Mouse (Mus musculus) intestine, embryonic 14.5 days (tissue): ENCODE data around the gene Zc3h12a. TPM values are rescaled to one million over a fixed set of nuclear protein-coding genes. Genes with fewer than 3 reads are reported as not detected.
A peak's percentile ranks its signal among the peaks of the same experiment; 100 is the strongest.

Experiments used
- ATAC-seq: fragments of 200-750 bp; cut with Nextera tagmentation; replicated peaks from 2 replicates; pipeline ENCODE4 v1.8.0; 2017; ENCODE audit warnings: low read depth, moderate number of reproducible peaks, moderate TSS enrichment, moderate library complexity; ENCODE audit not compliant: low FRiP score, low TSS enrichment
- DNase-seq: peaks from one replicate; pipeline ENCODE4 v3.0.0-alpha.2; 2018; ENCODE audit warnings: low spot score
- H3K27ac ChIP-seq: fragments of 300-500 bp; sonication (generic); 2 replicates; pipeline ENCODE4 v1.5.1; 2014; ENCODE audit warnings: low read depth, mild to moderate bottlenecking, control low read depth
- H3K27me3 ChIP-seq: fragments of 300-500 bp; sonication (generic); replicated peaks from 2 replicates; pipeline ENCODE4 v1.6.1; 2014; ENCODE audit warnings: low read length, control low read depth; ENCODE audit not compliant: control insufficient read depth, insufficient read depth
- H3K36me3 ChIP-seq: fragments of 300-500 bp; sonication (generic); 2 replicates; pipeline ENCODE4 v1.6.1; 2014; ENCODE audit warnings: low read length, control low read depth; ENCODE audit not compliant: control insufficient read depth, insufficient read depth
- H3K4me1 ChIP-seq: fragments of 300-500 bp; sonication (generic); replicated peaks from 2 replicates; pipeline ENCODE4 v1.6.1; 2014; ENCODE audit warnings: low read length, control low read depth, mixed read lengths; ENCODE audit not compliant: control insufficient read depth, insufficient read depth
- H3K4me2 ChIP-seq: fragments of 300-500 bp; sonication (generic); 2 replicates; pipeline ENCODE4 v1.6.1; 2014; ENCODE audit warnings: low read length
- H3K4me3 ChIP-seq: fragments of 300-500 bp; sonication (generic); 2 replicates; pipeline ENCODE4 v1.5.1; 2014; ENCODE audit warnings: low read depth, low read length, control low read depth, mixed read lengths
- H3K9ac ChIP-seq: fragments of 300-500 bp; sonication (generic); 2 replicates; pipeline ENCODE4 v1.6.1; 2014; ENCODE audit warnings: mild to moderate bottlenecking, low read length
- H3K9me3 ChIP-seq: fragments of 300-500 bp; sonication (generic); 2 replicates; pipeline ENCODE4 v1.6.1; 2016; ENCODE audit warnings: low read length, control low read depth; ENCODE audit not compliant: control insufficient read depth
- WGBS: fragments of 180-500 bp; shearing (Covaris S2); extraction: QIAGEN DNeasy Blood & Tissue Kit; methylation state at CpG from one replicate; pipeline ENCODE4 v1.1.7; 2014; 5-methylcytosine and 5-hydroxymethylcytosine counted together
- polyA plus RNA-seq: library from polyadenylated mRNA; unstranded; fragments of >200 nt; fragmentation: Nextera tagmentation; extraction: Ambion mirVana; gene quantifications from 2 replicates; pipeline ENCODE4 v1.2.1, GENCODE M21; 2014

Gene Zc3h12a
- polyA plus RNA-seq, 1 experiment from 2014 or later: 1.2 TPM

DNA sequence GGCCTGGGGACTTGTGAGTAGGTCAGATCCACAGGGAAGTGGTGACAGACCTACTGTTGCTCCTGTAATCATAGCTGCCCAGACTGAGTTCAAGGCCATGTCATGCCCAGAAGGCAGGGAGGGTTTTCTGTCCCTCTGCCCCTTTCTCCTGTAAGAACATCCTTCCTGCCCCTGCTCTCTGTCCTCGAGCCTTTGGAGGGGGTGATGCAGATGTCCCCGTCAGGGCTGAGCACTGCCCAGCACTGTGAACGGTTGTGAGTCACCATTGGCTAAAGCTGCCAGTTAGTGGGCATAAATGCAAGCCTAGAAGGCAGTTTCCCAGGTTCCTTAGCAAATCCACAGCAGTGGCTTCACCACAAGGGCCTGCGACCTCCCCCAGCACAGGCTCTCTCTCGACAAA lies 34.6 kb downstream of the Zc3h12a start:
- H3K27ac ChIP-seq: no peak overlapping the region
- no peak overlapping the region for H3K4me2 ChIP-seq
- H3K27me3 ChIP-seq: no peaks in the 10 kb centered on the region
- H3K9me3 ChIP-seq: no peaks in the 10 kb centered on the region
- 88% methylated on average over 5 of the region's 5 CpGs for WGBS
- ATAC-seq (no peak), DNase-seq (no peak)
- no peak overlapping the region for H3K4me3 ChIP-seq
- no peak overlapping the region for H3K9ac ChIP-seq
- H3K4me1 ChIP-seq: no peaks in the 10 kb centered on the region
- H3K36me3 ChIP-seq: peaks cover 41% of the 10 kb centered on the region

DNA sequence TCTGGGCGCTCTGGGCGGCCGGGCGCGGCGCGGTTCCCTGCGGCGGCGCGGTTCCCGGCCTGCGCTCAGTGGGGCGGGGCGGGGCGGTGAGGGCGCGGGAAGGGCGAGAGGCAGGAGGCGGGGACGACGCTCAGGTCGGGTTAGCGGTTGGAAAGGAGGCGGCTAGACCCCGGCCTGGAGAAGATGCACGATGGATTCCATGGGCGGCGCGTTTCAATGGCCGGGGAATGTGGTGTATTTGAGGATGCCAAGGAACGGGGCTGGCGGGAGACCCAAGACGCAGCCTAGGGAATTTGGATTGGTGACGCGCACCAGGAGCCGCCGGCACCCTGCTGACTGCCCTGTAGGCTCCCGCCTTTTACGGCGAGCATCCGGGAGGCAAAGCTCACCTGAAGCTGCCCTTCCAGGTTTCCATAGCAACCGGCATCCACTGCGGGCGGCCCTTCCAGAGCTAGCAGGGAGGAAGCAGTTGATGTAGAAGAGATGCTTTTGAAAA lies 42.2 kb downstream of the Zc3h12a start:
- peaks cover 39% of the 10 kb centered on the region for H3K36me3 ChIP-seq
- no peaks in the 10 kb centered on the region for H3K27me3 ChIP-seq
- H3K9me3 ChIP-seq: no peaks in the 10 kb centered on the region
- H3K4me2 ChIP-seq: peak overlapping the region; percentile 84
- 0% methylated on average over 45 of the region's 45 CpGs for WGBS
- peak overlapping the region; percentile 74 for H3K9ac ChIP-seq
- DNase-seq (no peak), ATAC-seq (peak; percentile 95)
- H3K27ac ChIP-seq: peak overlapping the region; percentile 93
- H3K4me1 ChIP-seq: peaks cover 11% of the 10 kb centered on the region
- peak overlapping the region; percentile 68 for H3K4me3 ChIP-seq

DNA sequence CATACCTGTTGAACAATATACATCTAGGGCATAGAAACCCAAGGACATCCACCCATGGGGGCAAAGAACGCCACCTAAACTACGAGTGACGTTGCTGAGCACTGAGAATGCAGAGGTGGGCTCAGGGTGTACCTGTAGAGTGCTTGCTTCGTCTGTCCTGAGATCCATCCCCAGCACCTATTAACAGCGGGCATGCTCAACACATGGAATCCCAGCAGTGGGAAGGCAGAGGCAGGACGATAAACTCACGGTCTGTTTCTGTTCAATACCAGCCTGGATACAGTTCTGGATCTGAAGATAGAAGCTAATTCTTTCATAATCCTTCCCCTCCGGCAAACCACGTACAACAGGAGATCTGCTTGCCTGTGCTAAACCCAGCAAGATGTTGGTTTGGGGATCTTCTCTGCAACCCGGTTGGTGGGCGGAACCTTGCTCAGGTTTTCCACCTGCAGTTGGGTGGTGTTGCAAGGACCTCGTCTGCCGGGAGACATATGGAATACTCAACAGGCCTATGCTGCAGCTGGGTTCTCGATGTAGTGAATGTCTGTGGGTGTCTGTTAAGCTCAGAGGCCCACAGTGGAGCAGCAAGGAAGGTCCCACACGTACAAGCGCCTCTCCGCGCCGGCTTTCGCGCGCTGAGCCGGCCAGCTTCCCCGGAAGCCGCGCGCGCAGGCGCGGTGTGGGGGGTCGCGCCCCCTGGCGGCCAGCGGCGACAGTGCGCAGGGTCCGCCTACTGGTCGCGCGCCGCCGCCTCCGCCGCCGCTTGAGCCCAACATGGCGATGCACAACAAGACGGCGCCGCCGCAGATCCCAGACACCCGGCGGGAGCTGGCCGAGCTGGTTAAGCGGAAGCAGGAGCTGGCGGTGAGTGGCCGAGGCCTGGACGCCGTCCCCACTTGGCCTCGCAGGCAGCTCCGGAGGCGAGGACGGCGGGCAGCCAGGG lies 43.0 kb downstream of the Zc3h12a start, which contains the start of gene Meaf6:
Gene Meaf6, plus strand, starts transcription at position 732 of the 943 bp plus-strand sequence.
- peak; percentile 92 for ATAC-seq

DNA sequence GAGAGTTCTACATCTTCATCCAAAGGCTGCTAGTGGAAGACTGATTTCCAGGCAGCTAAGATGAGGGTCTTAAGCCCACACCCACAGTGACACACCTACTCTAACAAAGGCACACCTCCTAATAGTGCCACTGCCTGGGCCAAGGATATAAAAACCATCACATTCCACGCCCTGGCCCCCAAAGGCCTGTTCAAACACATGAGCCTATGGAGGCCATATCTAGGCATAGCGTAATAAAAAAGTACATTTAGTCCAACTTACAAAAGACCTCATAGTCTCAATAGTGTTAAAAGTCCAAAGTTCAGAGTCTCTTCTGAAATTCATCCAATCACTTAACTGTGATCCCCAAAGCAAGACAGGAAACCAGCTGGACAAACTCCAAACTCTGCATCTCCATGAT lies 48.9 kb downstream of the Zc3h12a start:
- H3K4me1 ChIP-seq: no peaks in the 10 kb centered on the region

More for the DNA sequence above, 43.0 kb downstream of the Zc3h12a start, which contains the start of gene Meaf6:
- H3K36me3 ChIP-seq: peaks cover 32% of the 10 kb centered on the region
- peak within 1 kb of the TSS; percentile 74 for H3K9ac ChIP-seq
- peak; percentile 97 for DNase-seq
- peak within 1 kb of the TSS; percentile 84 for H3K4me2 ChIP-seq
- H3K4me1 ChIP-seq: peaks cover 11% of the 10 kb centered on the region
- H3K27me3 ChIP-seq: no peaks in the 10 kb centered on the region
- WGBS: 2% methylated on average over 50 of the region's 63 CpGs
- peak within 1 kb of the TSS; percentile 68 for H3K4me3 ChIP-seq
- H3K27ac ChIP-seq: peak within 1 kb of the TSS; percentile 93
- no peaks in the 10 kb centered on the region for H3K9me3 ChIP-seq

DNA sequence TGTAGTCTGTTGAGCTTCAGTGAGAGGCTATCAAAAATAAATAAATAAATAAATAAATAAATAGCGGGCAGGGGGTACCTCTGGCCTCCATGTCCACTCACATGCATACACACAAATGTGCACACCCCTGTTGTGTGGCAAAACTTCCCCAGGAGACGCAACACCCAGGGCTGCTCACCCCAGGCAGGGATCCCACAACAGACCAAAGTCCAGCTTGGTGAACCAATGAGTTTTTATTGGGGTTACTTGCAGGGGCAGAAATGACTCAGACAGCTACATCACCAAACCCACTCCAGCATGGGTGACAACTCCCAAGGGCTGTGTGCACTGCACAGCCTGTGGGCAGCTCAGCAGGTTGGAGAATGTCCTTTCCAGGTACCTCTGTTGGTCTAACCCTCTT lies 49.9 kb downstream of the Zc3h12a start:
- WGBS: 81% methylated on average over 2 of the region's 2 CpGs
- no peaks in the 10 kb centered on the region for H3K9me3 ChIP-seq
- no peak for DNase-seq
- H3K4me2 ChIP-seq: no peak overlapping the region
- peaks cover 39% of the 10 kb centered on the region for H3K36me3 ChIP-seq
- H3K27me3 ChIP-seq: no peaks in the 10 kb centered on the region
- no peak overlapping the region for H3K9ac ChIP-seq
- no peak overlapping the region for H3K4me3 ChIP-seq
- peak; percentile 60 for ATAC-seq
- no peak overlapping the region for H3K27ac ChIP-seq
- no peaks in the 10 kb centered on the region for H3K4me1 ChIP-seq

More for the DNA sequence above, 48.9 kb downstream of the Zc3h12a start:
- 87% methylated on average over 2 of the region's 2 CpGs for WGBS
- Histone ChIP-seq H3K36me3 (peaks cover 29% of the 10 kb centered on the region), H3K4me2 (no peak overlapping the region), H3K27me3 (no peaks in the 10 kb centered on the region), H3K9ac (no peak overlapping the region), H3K4me3 (no peak overlapping the region), H3K27ac (no peak overlapping the region), H3K9me3 (no peaks in the 10 kb centered on the region)
- DNase-seq: no peak
- ATAC-seq: no peak

Other genes starting within 250 kb of the Zc3h12a start
- 0.19 and 0.20 TPM in 2 replicates for gene Epha10, start 246.9 kb downstream of the Zc3h12a start, polyA plus RNA-seq
- gene 9930104L06Rik, start 190.8 kb downstream of the Zc3h12a start, polyA plus RNA-seq: 4.4 and 4.8 TPM in 2 replicates
- 138 TPM in 2 replicates for gene Cdca8, start 188.5 kb downstream of the Zc3h12a start, polyA plus RNA-seq
- gene Rspo1, start 141.4 kb downstream of the Zc3h12a start, polyA plus RNA-seq: 13.9 and 14.6 TPM in 2 replicates
- gene Gnl2, start 111.3 kb downstream of the Zc3h12a start, polyA plus RNA-seq: 76.2 and 96.4 TPM in 2 replicates
- gene Dnali1, start 62.1 kb downstream of the Zc3h12a start, polyA plus RNA-seq: 0.14 TPM in 1 of 2 replicates, not detected in the other
- 28.8 and 30.4 TPM in 2 replicates for gene Snip1, start 61.2 kb downstream of the Zc3h12a start, polyA plus RNA-seq
- gene Meaf6, start 42.7 kb downstream of the Zc3h12a start, polyA plus RNA-seq: 60.2 and 63.0 TPM in 2 replicates